Mouse (Mus musculus) small intestine, adult 2 months (tissue): ENCODE data around the gene Gp9.

ENCODE experiments used
- CTCF ChIP-seq: fragments of 200-500 bp; IDR thresholded peaks from 2 replicates; pipeline ENCODE4 v1.5.1; 2012; ENCODE audit warnings: low read depth, mild to moderate bottlenecking, control low read depth, inconsistent platforms, low read length, moderate library complexity, mixed read lengths; ENCODE audit not compliant: insufficient replicate concordance, insufficient read length; ENCODE audit errors: extremely low read depth
- POLR2A ChIP-seq: fragments of 200-500 bp; IDR thresholded peaks from 2 replicates; pipeline ENCODE4 v1.6.1; 2012; ENCODE audit warnings: low read depth, mild to moderate bottlenecking, control low read depth, inconsistent platforms, low read length, moderate library complexity

DNA sequence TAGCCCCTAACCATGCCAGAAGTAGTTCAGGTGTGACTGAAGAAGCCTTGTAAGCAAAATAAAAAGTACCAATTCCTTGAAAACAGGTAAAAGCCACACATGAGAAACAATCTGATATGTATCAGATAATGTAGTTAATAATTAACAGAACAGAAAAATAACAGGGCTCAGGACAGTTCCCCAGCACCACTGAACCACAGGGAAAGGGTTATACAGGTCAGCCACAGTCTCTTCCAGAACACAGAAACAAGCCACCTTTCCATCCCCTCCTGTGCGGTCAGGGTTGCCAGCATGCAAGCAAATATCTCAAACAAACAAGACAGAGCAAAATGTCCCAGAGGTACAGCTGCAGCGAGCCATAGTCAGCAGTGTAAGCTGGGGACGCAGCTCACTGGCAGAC is 18.5 kb upstream of the Gp9 start:
- TF ChIP-seq CTCF (no peak), POLR2A (no peak)
